22 mouse cellular contexts compared by ENCODE assay signal in the genomic region with DNA sequence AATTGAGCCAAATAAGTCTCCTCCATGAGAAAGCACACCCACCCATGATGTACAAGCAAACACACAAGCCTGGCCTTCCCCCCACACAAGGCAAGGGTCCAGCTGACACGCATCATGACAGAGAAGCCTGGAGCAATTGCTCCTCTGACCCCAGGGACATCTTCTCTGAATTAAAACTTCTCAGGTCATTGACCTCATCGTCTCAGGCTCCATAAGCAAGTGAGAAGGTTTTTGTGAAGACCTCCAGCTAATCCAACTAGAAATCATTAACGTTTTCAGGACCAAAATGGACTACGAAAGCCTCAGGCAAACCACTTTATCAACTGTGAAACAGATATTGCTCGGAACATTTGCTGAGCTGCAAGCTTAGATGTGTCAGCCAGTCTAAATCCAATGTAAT.
DNase-seq lines count a peak whose midpoint lies in the region; ATAC-seq lines count a peak whose summit lies in the region.
"Had no signal": no experiment of that assay in that cellular context is flagged by ENCODE, and none has a peak within 500 bp of the region (broad histone marks: within the 10 kb centered on the region; RNA-seq: fewer than 3 reads in every experiment).

No protein-coding gene starts in this region.

- 0 out of 2 replicates have a peak, but pooled peaks cover 3% of the 10 kb centered on the region for H3K36me3 ChIP-seq in hindbrain, embryonic 12.5 days
- 0 out of 2 replicates have a peak, but pooled peaks cover 2% of the 10 kb centered on the region for H3K36me3 ChIP-seq in hindbrain, embryonic 10.5 days
- peaks cover 7% of the 10 kb centered on the region; the same call in 1 of the 2 replicates for H3K36me3 ChIP-seq in kidney, embryonic 15.5 days
- H3K36me3 ChIP-seq in kidney, embryonic 14.5 days (ENCODE audit: control insufficient read depth, insufficient read depth, low read length), result no peaks in the 10 kb centered on the region
- no peaks in the 10 kb centered on the region for H3K36me3 ChIP-seq in kidney, embryonic 16.5 days (ENCODE audit: insufficient read depth, low read length)
- H3K36me3 ChIP-seq: embryonic facial prominence, embryonic 15.5 days had no signal

- DNase-seq in hindbrain, embryonic 10.5 days (ENCODE audit: low spot score), result no peak
- DNase-seq in kidney, postnatal 36 days, result peak; percentile 34 to 37
- no peak for DNase-seq in right cerebral cortex, postnatal 4 days
- no peak for DNase-seq in frontal cortex, adult 2 months (ENCODE audit: extremely low spot score in 1 of 2, low spot score in 1 of 2)
- DNase-seq: adrenal gland, adult 8-10 months; adrenal gland, postnatal 36 days; cerebellum, adult 2 months; cerebellum, postnatal 10 days; gastrocnemius, adult 2 months; gastrocnemius, postnatal 36 days; heart, adult 18-20 months; heart, postnatal 10 days had no signal

- ATAC-seq in hindbrain, embryonic 12.5 days (ENCODE audit: low FRiP score), result no peak
- ATAC-seq in kidney, embryonic 15.5 days (replicated peaks; ENCODE audit: low FRiP score), result no peak; the same call in 1 of the 2 replicates
- no peak; the same call in 1 of the 2 replicates for ATAC-seq in kidney, embryonic 14.5 days (ENCODE audit: low FRiP score, low TSS enrichment)
- ATAC-seq in kidney, embryonic 16.5 days (ENCODE audit: low FRiP score, low TSS enrichment), result no peak
- ATAC-seq: forebrain, embryonic 16.5 days; hindbrain, embryonic 16.5 days; inflammation-experienced regulatory T-cells, adult 6 months had no signal

- no peak overlapping the region for H3K9ac ChIP-seq in hindbrain, embryonic 12.5 days
- no peak overlapping the region for H3K9ac ChIP-seq in kidney, embryonic 15.5 days
- H3K9ac ChIP-seq in kidney, embryonic 14.5 days (ENCODE audit: low read depth, low read length), result no peak overlapping the region
- no peak overlapping the region for H3K9ac ChIP-seq in kidney, embryonic 16.5 days (replicated peaks; ENCODE audit: low read length)
- H3K9ac ChIP-seq: embryonic facial prominence, embryonic 15.5 days had no signal

- H3K9me3 ChIP-seq in hindbrain, embryonic 12.5 days (replicated peaks), result no peaks in the 10 kb centered on the region
- H3K9me3 ChIP-seq in hindbrain, embryonic 10.5 days, result no peaks in the 10 kb centered on the region
- H3K9me3 ChIP-seq in kidney, embryonic 15.5 days (replicated peaks), result no peaks in the 10 kb centered on the region
- no peaks in the 10 kb centered on the region for H3K9me3 ChIP-seq in kidney, embryonic 14.5 days (ENCODE audit: control insufficient read depth, low read length)
- H3K9me3 ChIP-seq in kidney, embryonic 16.5 days (ENCODE audit: low read length), result no peaks in the 10 kb centered on the region
- H3K9me3 ChIP-seq: embryonic facial prominence, embryonic 15.5 days; heart, embryonic 10.5 days had no signal

- H3K4me1 ChIP-seq in hindbrain, embryonic 12.5 days, result no peaks in the 10 kb centered on the region; the same call in 1 of the 2 replicates
- H3K4me1 ChIP-seq in hindbrain, embryonic 10.5 days (replicated peaks), result peaks cover 26% of the 10 kb centered on the region
- H3K4me1 ChIP-seq in kidney, embryonic 15.5 days, result peaks cover 25% of the 10 kb centered on the region
- H3K4me1 ChIP-seq in kidney, embryonic 14.5 days (ENCODE audit: control insufficient read depth, insufficient read depth, low read length), result peaks cover 13% of the 10 kb centered on the region; the same call in 1 of the 2 replicates
- H3K4me1 ChIP-seq in kidney, embryonic 16.5 days (ENCODE audit: insufficient read depth, low read length), result peaks cover 30% of the 10 kb centered on the region

- 44% methylated on average over 5 of the region's 5 CpGs for WGBS in hindbrain, embryonic 12.5 days
- WGBS in hindbrain, embryonic 10.5 days, result 40% methylated on average over 5 of the region's 5 CpGs
- 26% methylated on average over 5 of the region's 5 CpGs for WGBS in kidney, embryonic 15.5 days
- WGBS in kidney, embryonic 14.5 days, result 24% methylated on average over 5 of the region's 5 CpGs
- 33% methylated on average over 5 of the region's 5 CpGs for WGBS in kidney, embryonic 16.5 days

- H3K27me3 ChIP-seq in hindbrain, embryonic 12.5 days, result no peaks in the 10 kb centered on the region
- H3K27me3 ChIP-seq in hindbrain, embryonic 10.5 days (ENCODE audit: insufficient read depth, poor library complexity, severe bottlenecking), result no peaks in the 10 kb centered on the region
- no peaks in the 10 kb centered on the region for H3K27me3 ChIP-seq in kidney, embryonic 15.5 days
- no peaks in the 10 kb centered on the region for H3K27me3 ChIP-seq in kidney, embryonic 14.5 days (ENCODE audit: control insufficient read depth, insufficient read depth, low read length)
- no peaks in the 10 kb centered on the region for H3K27me3 ChIP-seq in kidney, embryonic 16.5 days (ENCODE audit: insufficient read depth, low read length)
- H3K27me3 ChIP-seq: embryonic facial prominence, embryonic 15.5 days had no signal

- 0 out of 2 replicates have a peak overlapping the region, but pooled peaks have one; percentile 30 for H3K27ac ChIP-seq in hindbrain, embryonic 12.5 days
- H3K27ac ChIP-seq in hindbrain, embryonic 10.5 days, result no peak overlapping the region
- H3K27ac ChIP-seq in kidney, embryonic 15.5 days, result peak overlapping the region; percentile 38
- H3K27ac ChIP-seq in kidney, embryonic 14.5 days (ENCODE audit: low read depth, low read length), result no peak overlapping the region
- 0 out of 2 replicates have a peak overlapping the region, but pooled peaks have one; percentile 2 for H3K27ac ChIP-seq in kidney, embryonic 16.5 days (ENCODE audit: low read length)
- H3K27ac ChIP-seq: embryonic facial prominence, embryonic 15.5 days; gastrocnemius, adult 2 months; heart, embryonic 10.5 days had no signal

- no peak overlapping the region for H3K4me2 ChIP-seq in hindbrain, embryonic 12.5 days (replicated peaks)
- no peak overlapping the region for H3K4me2 ChIP-seq in kidney, embryonic 15.5 days
- no peak overlapping the region for H3K4me2 ChIP-seq in kidney, embryonic 14.5 days (replicated peaks; ENCODE audit: low read depth, low read length)
- H3K4me2 ChIP-seq in kidney, embryonic 16.5 days (replicated peaks; ENCODE audit: low read depth, low read length), result no peak overlapping the region
- H3K4me2 ChIP-seq: embryonic facial prominence, embryonic 15.5 days had no signal

- H3K4me3 ChIP-seq in hindbrain, embryonic 12.5 days, result no peak overlapping the region
- H3K4me3 ChIP-seq in hindbrain, embryonic 10.5 days, result no peak overlapping the region
- H3K4me3 ChIP-seq in kidney, embryonic 15.5 days (replicated peaks), result no peak overlapping the region
- H3K4me3 ChIP-seq in kidney, embryonic 14.5 days (ENCODE audit: low read length), result no peak overlapping the region
- H3K4me3 ChIP-seq in kidney, embryonic 16.5 days (ENCODE audit: low read length), result no peak overlapping the region
- H3K4me3 ChIP-seq: embryonic facial prominence, embryonic 15.5 days; erythroblast, embryonic 14.5 days; gastrocnemius, adult 2 months; heart, embryonic 10.5 days had no signal

Comparison
In these comparisons a context has a peak if more than half of its experiments do, and no peak if none do; other contexts are left out.
1. H3K27ac ChIP-seq: peak in hindbrain, embryonic 12.5 days (single experiment), kidney, embryonic 15.5 days (single experiment) and kidney, embryonic 16.5 days (single experiment); none in hindbrain, embryonic 10.5 days (single experiment) and kidney, embryonic 14.5 days (single experiment).
2. DNase-seq: peak in kidney, postnatal 36 days (2 of 2); none in hindbrain, embryonic 10.5 days (single experiment), right cerebral cortex, postnatal 4 days (single experiment) and frontal cortex, adult 2 months (0 of 2).